Mouse (Mus musculus) T-helper 2 cell (primary cell): ENCODE measurements around the gene Krtap4-2.

Experiments
- in situ Hi-C: fragments of 300-600 bp; cut with MboI, MseI; formaldehyde crosslinking; loops from one replicate; pipeline ENCODE4 v1.15.1; 2025; ENCODE audit warnings: high pct_unique_total_duplicates

Krtap4-2 gene

GRCm38 (mm10) chr11:99590981-99591380 lies 43.9 kb downstream of the Krtap4-2 start, which contains the start of gene Krtap1-3:
TSS of gene Krtap1-3 (minus strand) at chr11:99591339.
- in situ Hi-C loops: no loop called here

- in situ Hi-C loops: no loop called here
Measured at GRCm38 (mm10) chr11:99585096-99585495, 49.8 kb downstream of the Krtap4-2 start.
